Mouse (Mus musculus) forebrain, embryonic 12.5 days (tissue): ENCODE data around the gene Mbnl1. TPM values are rescaled to one million over a fixed set of nuclear protein-coding genes. Genes with fewer than 3 reads are reported as not detected.

Experiments used
- ATAC-seq: fragments of 200-750 bp; cut with Nextera tagmentation; 2 replicates; pipeline ENCODE4 v1.8.0; 2017; ENCODE audit warnings: moderate TSS enrichment; ENCODE audit not compliant: low FRiP score
- H3K27ac ChIP-seq: fragments of 300-500 bp; sonication (generic); 2 replicates; pipeline ENCODE4 v1.5.1; 2016; ENCODE audit warnings: mild to moderate bottlenecking
- H3K27me3 ChIP-seq: fragments of 300-500 bp; sonication (generic); 2 replicates; pipeline ENCODE4 v1.6.1; 2016; ENCODE audit warnings: mild to moderate bottlenecking
- H3K36me3 ChIP-seq: fragments of 300-500 bp; sonication (generic); replicated peaks from 2 replicates; pipeline ENCODE4 v1.6.1; 2016; ENCODE audit warnings: mild to moderate bottlenecking
- H3K4me1 ChIP-seq: fragments of 300-500 bp; sonication (generic); 2 replicates; pipeline ENCODE4 v1.6.1; 2016
- H3K4me2 ChIP-seq: fragments of 300-500 bp; sonication (generic); 2 replicates; pipeline ENCODE4 v1.6.1; 2016; ENCODE audit warnings: mild to moderate bottlenecking, moderate library complexity
- H3K4me3 ChIP-seq: fragments of 300-500 bp; sonication (generic); replicated peaks from 2 replicates; pipeline ENCODE4 v1.5.1; 2016; ENCODE audit warnings: mild to moderate bottlenecking
- H3K9ac ChIP-seq: fragments of 300-500 bp; sonication (generic); 2 replicates; pipeline ENCODE4 v1.6.1; 2016; ENCODE audit warnings: mild to moderate bottlenecking
- H3K9me3 ChIP-seq: fragments of 300-500 bp; sonication (generic); 2 replicates; pipeline ENCODE4 v1.6.1; 2016
- WGBS: fragments of 180-500 bp; shearing (Covaris S2); methylation state at CpG from one replicate; pipeline ENCODE4 v1.1.7; 2016; 5-methylcytosine and 5-hydroxymethylcytosine counted together
- polyA plus RNA-seq: library from polyadenylated mRNA; unstranded; fragments of >200 nt; fragmentation: Nextera tagmentation; extraction: Ambion mirVana; gene quantifications from 2 replicates; pipeline ENCODE4 v1.2.1, GENCODE M21; 2016

Gene Mbnl1
- polyA plus RNA-seq, 1 experiment from 2014 or later: 37.3 TPM

DNA sequence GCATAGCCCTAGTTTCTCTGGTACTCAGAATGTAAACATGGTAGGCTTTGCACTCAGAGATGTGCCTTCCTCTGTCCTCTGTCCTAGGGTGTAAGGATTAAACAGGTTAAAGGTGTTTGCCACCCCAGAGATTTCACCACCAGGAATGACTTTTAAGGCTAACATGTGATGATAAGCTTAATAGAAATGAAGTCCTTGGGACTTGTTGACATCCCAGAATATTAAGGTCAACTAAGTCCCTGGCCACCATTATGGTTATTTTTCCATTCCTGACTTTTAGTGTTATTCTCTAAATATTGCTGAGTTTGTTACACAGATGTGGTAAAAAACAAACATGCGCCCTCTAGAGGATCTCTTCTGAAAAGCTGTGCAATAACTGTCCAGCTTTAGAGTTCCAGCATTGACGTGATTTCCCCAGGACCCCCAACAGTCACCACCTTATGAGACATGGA is 136.3 kb downstream of the Mbnl1 start:
- Histone ChIP-seq H3K4me1 (no peaks in the 10 kb centered on the region), H3K9me3 (no peaks in the 10 kb centered on the region), H3K4me2 (no peak overlapping the region), H3K4me3 (no peak overlapping the region), H3K36me3 (no peaks in the 10 kb centered on the region), H3K9ac (no peak overlapping the region), H3K27me3 (no peaks in the 10 kb centered on the region), H3K27ac (no peak overlapping the region)
- peak; percentile 66; the same call in 1 of the 2 replicates for ATAC-seq
- 13% methylated on average over 2 of the region's 2 CpGs for WGBS

DNA sequence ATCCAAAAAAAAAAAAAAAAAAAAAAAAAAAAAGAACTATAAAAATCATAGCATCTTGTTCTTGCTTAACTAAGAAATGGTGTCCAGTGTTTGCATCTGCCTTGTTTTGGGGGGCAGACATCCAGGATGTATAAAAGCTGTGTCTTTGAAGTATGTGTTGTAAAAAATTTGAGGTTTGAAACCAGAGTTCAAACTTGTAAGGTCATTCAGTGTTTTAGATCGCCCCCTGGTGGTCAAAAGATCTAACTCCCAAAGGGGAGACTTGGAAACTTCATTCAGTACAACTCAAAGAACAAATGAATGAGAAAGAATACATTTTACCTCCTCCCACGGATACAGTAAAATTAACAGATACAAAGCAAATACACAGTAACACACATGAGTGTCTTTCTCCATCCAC is 139.2 kb downstream of the Mbnl1 start:
- 8% methylated on average over 2 of the region's 2 CpGs for WGBS
- no peak overlapping the region for H3K4me2 ChIP-seq
- no peak overlapping the region for H3K27ac ChIP-seq
- no peaks in the 10 kb centered on the region for H3K36me3 ChIP-seq
- no peak for ATAC-seq
- no peaks in the 10 kb centered on the region for H3K4me1 ChIP-seq
- H3K4me3 ChIP-seq: no peak overlapping the region
- no peaks in the 10 kb centered on the region for H3K9me3 ChIP-seq
- no peak overlapping the region for H3K9ac ChIP-seq
- no peaks in the 10 kb centered on the region for H3K27me3 ChIP-seq

DNA sequence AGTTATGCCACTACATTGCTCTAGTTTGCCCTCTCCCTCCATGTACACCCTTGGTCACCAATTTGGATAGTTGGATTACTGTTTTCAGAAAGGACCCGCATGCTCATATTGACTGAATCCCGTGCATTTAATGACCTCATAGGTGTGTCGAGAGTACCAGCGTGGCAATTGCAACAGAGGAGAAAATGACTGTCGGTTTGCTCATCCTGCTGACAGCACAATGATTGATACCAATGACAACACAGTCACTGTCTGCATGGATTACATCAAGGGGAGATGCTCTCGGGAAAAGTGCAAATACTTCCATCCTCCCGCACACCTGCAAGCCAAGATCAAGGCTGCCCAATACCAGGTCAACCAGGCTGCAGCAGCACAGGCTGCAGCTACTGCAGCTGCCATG is 140.5 kb downstream of the Mbnl1 start:
- Histone ChIP-seq H3K27ac (no peak overlapping the region), H3K9me3 (no peaks in the 10 kb centered on the region), H3K4me2 (no peak overlapping the region), H3K4me1 (no peaks in the 10 kb centered on the region), H3K4me3 (no peak overlapping the region), H3K27me3 (no peaks in the 10 kb centered on the region), H3K36me3 (no peaks in the 10 kb centered on the region), H3K9ac (no peak overlapping the region)
- 89% methylated on average over 7 of the region's 7 CpGs for WGBS
- no peak for ATAC-seq

DNA sequence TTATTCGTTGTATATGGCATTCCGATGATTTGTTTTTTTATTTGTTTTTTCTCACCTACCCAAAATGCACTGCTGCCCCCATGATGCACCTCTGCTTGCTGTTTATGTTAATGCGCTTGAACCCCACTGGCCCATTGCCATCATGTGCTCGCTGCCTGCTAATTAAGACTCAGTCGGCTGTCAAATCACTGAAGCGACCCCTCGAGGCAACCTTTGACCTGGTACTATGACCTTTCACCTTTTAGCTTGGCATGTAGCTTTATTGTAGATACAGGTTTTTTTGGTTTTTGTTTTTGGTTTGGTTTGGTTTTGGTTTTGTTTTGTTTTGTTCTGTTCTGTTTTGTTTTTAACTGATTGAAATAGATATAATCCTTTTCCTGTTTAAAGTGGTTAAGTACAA is 141.9 kb downstream of the Mbnl1 start:
- WGBS: 88% methylated on average over 7 of the region's 7 CpGs
- no peak for ATAC-seq
- H3K4me1 ChIP-seq: no peaks in the 10 kb centered on the region
- no peak overlapping the region for H3K4me2 ChIP-seq
- no peak overlapping the region for H3K4me3 ChIP-seq
- no peaks in the 10 kb centered on the region for H3K36me3 ChIP-seq
- H3K9ac ChIP-seq: no peak overlapping the region
- H3K27me3 ChIP-seq: no peaks in the 10 kb centered on the region
- H3K9me3 ChIP-seq: no peaks in the 10 kb centered on the region
- no peak overlapping the region for H3K27ac ChIP-seq

DNA sequence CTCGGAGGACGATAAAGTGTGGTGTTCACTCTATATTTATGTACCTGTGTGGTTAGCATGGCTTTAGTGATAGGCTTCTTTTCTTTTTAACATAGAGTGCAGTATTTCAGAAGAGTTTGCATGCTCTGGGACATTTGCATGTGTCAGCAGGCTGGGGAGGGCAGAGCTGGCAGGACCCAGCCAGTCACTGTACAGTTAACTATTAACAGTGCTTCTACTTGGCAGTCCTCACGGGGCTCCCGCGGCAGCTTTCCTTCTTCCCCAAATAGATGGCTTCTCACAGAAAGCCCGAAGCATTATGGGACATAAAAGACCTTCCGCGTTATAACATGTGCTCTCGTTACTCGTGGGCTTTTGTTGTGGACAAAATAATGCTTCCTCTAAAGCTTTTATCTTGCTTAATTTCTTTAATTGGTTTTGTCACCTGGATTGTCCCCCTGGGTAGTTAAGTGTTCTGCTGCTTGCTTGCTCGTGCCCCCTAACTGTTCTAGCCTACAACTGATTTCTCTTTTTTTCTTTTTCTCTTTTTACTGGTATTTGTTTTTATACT is 142.5 kb downstream of the Mbnl1 start:
- Histone ChIP-seq H3K4me2 (no peak overlapping the region), H3K27ac (no peak overlapping the region), H3K9me3 (no peaks in the 10 kb centered on the region), H3K9ac (no peak overlapping the region), H3K4me3 (no peak overlapping the region), H3K4me1 (no peaks in the 10 kb centered on the region), H3K27me3 (no peaks in the 10 kb centered on the region), H3K36me3 (no peaks in the 10 kb centered on the region)
- ATAC-seq: no peak
- 53% methylated on average over 11 of the region's 11 CpGs for WGBS

DNA sequence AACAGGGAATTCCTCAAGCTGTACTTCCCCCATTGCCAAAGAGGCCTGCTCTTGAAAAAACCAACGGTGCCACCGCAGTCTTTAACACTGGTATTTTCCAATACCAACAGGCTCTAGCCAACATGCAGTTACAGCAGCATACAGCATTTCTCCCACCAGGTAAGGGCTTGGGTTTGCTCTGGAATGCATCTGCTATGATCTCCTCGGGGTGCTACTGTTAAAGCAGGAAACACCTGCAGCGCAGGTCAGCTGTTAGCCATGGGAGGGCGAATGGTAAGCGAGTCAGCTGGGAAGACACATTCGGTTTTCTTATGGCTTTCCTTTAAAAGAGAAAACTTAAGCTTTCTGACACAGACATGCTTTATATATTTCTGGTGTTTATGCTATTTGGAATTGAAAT is 143.0 kb downstream of the Mbnl1 start:
- WGBS: 72% methylated on average over 7 of the region's 7 CpGs
- H3K36me3 ChIP-seq: no peaks in the 10 kb centered on the region
- H3K9ac ChIP-seq: no peak overlapping the region
- no peaks in the 10 kb centered on the region for H3K4me1 ChIP-seq
- no peaks in the 10 kb centered on the region for H3K9me3 ChIP-seq
- no peak overlapping the region for H3K4me2 ChIP-seq
- H3K27me3 ChIP-seq: no peaks in the 10 kb centered on the region
- ATAC-seq: no peak
- H3K4me3 ChIP-seq: no peak overlapping the region
- no peak overlapping the region for H3K27ac ChIP-seq

DNA sequence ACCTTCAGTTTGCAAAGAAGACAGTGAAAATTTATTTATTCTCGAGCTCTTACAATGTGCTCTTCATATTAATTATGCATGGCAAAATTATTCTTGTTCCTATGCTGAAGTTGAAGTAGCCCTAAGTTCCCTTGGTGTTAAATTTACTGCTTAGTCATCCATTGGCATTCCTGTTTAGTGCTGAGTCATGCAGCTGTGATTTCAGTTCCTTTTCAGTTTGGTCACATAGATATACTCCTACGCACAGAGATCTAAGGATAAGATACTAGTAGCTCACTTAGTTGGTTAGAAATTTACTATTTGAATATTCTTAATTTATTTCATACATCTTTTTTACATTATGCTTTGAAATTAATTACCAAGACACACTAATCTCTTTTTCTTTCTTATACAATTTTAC is 143.5 kb downstream of the Mbnl1 start:
- H3K27me3 ChIP-seq: no peaks in the 10 kb centered on the region
- no peak overlapping the region for H3K4me2 ChIP-seq
- no peaks in the 10 kb centered on the region for H3K36me3 ChIP-seq
- H3K9me3 ChIP-seq: no peaks in the 10 kb centered on the region
- no peak for ATAC-seq
- H3K27ac ChIP-seq: no peak overlapping the region
- no peaks in the 10 kb centered on the region for H3K4me1 ChIP-seq
- H3K9ac ChIP-seq: no peak overlapping the region
- no peak overlapping the region for H3K4me3 ChIP-seq
- WGBS: 88% methylated on average over 2 of the region's 2 CpGs

DNA sequence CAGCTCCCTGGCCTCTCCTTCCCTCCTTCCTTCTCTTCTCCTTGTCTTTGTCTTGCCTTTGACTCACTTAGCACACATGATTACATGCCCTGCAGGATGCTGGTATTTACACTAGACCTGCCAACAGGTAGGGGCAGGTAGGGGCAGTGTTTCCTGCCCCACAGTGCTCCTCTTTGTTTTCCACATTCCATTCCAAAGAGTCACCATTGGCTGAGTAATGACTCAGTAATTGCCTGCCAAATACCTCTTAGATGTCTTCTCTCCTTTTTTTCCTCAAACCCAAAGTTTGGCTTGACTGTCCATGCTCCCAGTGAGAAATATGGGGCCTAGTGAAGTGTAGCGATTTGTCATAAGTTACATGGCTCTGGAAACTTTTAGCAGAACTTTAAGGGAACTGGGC is 145.0 kb downstream of the Mbnl1 start:
- H3K27ac ChIP-seq: no peak overlapping the region
- no peak overlapping the region for H3K9ac ChIP-seq
- ATAC-seq: no peak
- H3K36me3 ChIP-seq: no peaks in the 10 kb centered on the region
- H3K4me3 ChIP-seq: no peak overlapping the region
- H3K4me1 ChIP-seq: no peaks in the 10 kb centered on the region
- WGBS: 72% methylated on average over 1 of the region's 1 CpGs
- no peaks in the 10 kb centered on the region for H3K27me3 ChIP-seq
- no peak overlapping the region for H3K4me2 ChIP-seq
- no peaks in the 10 kb centered on the region for H3K9me3 ChIP-seq

DNA sequence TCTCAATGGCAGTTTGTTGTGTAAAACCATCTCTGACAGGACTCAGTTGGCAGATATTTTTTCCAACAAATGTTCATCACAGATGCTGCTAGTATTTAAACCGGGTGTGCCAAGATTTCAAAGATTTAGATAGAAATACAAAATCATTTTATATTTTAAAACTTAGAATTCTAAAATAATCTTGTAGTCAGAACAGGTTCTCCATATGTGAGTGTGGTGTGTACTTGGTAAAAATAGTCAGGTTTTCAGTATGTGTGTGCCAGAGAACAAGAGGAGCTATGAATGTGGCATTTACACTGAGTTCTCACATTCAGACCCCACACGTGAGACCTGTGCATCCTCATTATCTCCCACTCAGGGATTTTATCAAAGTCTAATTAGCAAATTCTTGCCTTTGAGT is 147.6 kb downstream of the Mbnl1 start:
- Histone ChIP-seq H3K27me3 (no peaks in the 10 kb centered on the region), H3K9me3 (no peaks in the 10 kb centered on the region), H3K36me3 (no peaks in the 10 kb centered on the region), H3K4me3 (no peak overlapping the region), H3K27ac (no peak overlapping the region), H3K4me2 (no peak overlapping the region), H3K9ac (no peak overlapping the region), H3K4me1 (no peaks in the 10 kb centered on the region)
- ATAC-seq: no peak
- WGBS: 68% methylated on average over 2 of the region's 2 CpGs

DNA sequence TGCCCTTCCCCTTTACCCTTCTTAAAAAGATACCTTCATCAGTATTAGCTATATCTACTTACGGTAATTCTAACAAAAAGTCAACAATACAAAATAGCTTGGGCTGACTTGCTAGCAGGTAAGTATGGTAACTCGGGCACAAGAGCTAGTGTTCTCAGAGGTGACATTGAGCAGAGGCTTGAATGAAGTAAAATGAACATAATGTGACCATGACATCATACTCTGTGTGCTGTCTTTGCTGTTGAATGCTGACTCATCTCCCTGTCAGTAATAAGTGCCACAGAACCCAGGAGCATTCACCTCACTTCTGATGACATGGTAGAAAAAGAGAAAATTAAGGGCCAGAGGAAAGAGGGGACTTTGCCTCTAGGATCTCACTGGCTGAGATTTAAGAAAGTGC is 158.6 kb downstream of the Mbnl1 start:
- Histone ChIP-seq H3K9ac (no peak overlapping the region), H3K4me2 (no peak overlapping the region), H3K9me3 (no peaks in the 10 kb centered on the region), H3K27ac (no peak overlapping the region), H3K4me3 (no peak overlapping the region), H3K36me3 (peaks cover 2% of the 10 kb centered on the region; the same call in 1 of the 2 replicates), H3K4me1 (no peaks in the 10 kb centered on the region), H3K27me3 (no peaks in the 10 kb centered on the region)
- ATAC-seq: no peak
- WGBS: 90% methylated on average over 2 of the region's 2 CpGs

DNA sequence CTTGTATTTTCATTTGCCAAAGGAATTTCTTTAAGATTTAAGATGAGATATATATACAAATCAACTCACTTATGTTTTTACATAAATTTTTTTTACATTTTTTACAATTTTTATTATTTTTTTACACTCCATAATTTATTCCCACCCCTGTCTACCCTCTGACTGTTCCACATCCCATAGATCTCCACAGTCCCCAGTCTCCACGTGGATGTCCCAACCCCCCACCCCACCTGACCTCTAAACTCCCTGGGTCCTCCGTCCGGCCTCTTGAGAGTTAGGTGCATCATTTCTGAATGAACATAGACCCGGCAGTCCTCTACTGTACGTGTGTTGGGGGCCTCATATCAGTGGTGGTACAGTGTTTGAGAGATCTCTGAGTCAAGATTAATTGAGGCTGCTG is 159.1 kb downstream of the Mbnl1 start:
- H3K9me3 ChIP-seq: no peaks in the 10 kb centered on the region
- no peak overlapping the region for H3K9ac ChIP-seq
- H3K36me3 ChIP-seq: no peaks in the 10 kb centered on the region
- no peaks in the 10 kb centered on the region for H3K27me3 ChIP-seq
- H3K4me1 ChIP-seq: no peaks in the 10 kb centered on the region
- no peak overlapping the region for H3K4me2 ChIP-seq
- ATAC-seq: no peak
- H3K27ac ChIP-seq: no peak overlapping the region
- no peak overlapping the region for H3K4me3 ChIP-seq
- whole genome bisulfite sequencing: 87% methylated on average over 5 of the region's 5 CpGs

DNA sequence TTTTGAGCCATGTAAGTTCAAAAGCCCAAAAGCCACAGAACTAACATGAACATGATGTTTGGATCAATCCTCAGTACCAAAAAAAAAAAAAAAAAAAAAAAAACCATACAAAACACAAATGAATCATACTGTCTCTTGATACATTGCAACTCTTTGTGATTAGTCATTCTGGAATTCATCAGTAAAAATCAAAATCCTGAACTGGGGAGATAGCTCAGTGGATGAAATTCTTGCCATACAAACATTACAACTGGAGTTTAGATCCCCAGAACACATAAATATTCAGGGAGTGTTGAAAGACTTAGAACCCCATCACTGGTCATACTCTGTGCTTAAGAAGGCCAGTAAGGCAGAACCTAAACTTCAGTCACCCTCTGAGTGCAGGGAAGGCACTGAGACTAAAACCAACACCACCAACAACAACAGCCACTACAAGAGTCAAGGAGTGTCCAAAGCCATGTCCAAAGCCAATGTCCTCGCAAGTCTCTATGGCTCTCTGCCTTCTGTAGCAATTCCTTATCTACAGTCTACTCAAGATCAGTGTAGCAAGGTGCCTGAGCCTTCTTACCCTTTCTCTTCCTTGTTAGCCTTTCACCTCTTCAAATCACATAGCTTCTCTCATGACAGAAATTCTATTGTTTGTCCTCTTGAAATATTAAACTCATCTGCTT is 160.3 kb downstream of the Mbnl1 start:
- ATAC-seq: no peak
- H3K4me3 ChIP-seq: no peak overlapping the region
- H3K36me3 ChIP-seq: no peaks in the 10 kb centered on the region
- H3K4me1 ChIP-seq: no peaks in the 10 kb centered on the region
- no peaks in the 10 kb centered on the region for H3K27me3 ChIP-seq
- H3K9me3 ChIP-seq: no peaks in the 10 kb centered on the region
- H3K27ac ChIP-seq: no peak overlapping the region
- H3K4me2 ChIP-seq: no peak overlapping the region
- no peak overlapping the region for H3K9ac ChIP-seq
- WGBS: 88% methylated on average over 1 of the region's 1 CpGs

DNA sequence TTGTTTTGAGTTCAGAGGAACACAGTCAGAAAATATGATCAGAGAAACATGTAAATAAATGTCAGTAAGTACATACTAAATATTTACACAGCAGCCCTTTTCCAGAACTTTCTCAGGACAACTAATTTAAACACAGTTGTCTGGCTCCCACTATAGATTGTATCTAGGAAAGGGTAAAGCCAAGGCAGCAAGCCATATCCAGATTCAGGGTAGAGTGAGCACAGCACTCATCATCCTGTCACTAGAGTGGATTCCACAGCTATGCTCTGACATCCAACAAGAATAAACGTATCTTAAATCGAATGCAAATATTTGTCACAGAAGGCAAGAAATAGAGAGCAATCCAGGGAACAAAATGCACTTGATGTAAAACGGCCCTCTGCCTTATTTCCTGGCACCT is 165.9 kb downstream of the Mbnl1 start:
- Histone ChIP-seq H3K4me3 (no peak overlapping the region), H3K4me2 (no peak overlapping the region), H3K36me3 (no peaks in the 10 kb centered on the region), H3K9me3 (no peaks in the 10 kb centered on the region), H3K9ac (no peak overlapping the region), H3K4me1 (no peaks in the 10 kb centered on the region), H3K27me3 (no peaks in the 10 kb centered on the region), H3K27ac (no peak overlapping the region)
- 85% methylated on average over 3 of the region's 3 CpGs for WGBS
- ATAC-seq: no peak
